15 mouse cellular contexts compared by ENCODE assay signal in the genomic region with DNA sequence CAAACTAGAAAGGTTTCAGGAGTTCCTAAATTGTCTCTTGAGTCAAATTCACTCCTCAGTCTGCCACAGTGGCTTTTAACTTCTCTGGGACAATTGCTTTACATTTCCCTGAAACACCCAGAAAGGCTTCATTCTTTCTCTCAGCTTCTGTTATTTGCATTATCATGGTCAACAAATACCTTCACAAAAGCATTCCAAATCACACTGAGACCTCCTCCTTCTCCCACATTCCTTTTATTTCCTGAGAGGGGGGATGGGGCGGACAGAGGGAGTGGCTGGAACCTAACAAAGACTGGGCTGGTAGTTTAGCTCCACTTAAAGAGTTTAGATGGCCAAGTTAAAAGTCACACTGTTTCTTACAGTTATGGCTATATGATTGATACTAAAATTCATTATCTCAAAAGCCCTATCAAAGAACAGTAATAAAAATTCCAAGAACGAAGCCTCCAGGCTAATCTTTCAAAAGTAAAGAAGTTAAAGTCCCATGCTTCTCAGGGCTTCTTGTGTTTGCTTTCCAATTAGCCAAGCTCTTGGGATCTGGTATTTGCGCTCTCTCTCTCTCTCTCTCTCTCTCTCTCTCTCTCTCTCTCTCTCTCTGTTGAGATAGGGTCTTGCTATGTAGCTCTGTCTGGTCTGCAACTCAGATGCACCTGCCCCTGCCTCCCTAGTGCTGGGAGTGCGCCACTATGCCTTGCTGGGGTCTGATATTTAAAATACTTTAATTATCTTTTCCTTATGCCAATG. TPM values are rescaled to one million over a fixed set of nuclear protein-coding genes. Genes with fewer than 3 reads are reported as not detected.
DNase-seq lines count a peak whose midpoint lies in the region; ATAC-seq and TF ChIP-seq lines count a peak whose summit lies in the region.
"Had no signal": no experiment of that assay in that cellular context is flagged by ENCODE, and none has a peak within 500 bp of the region (broad histone marks: within the 10 kb centered on the region; RNA-seq: fewer than 3 reads in every experiment).

No protein-coding gene starts in this region.

- no peaks in the 10 kb centered on the region for H3K27me3 ChIP-seq in hindbrain, embryonic 12.5 days
- no peaks in the 10 kb centered on the region for H3K27me3 ChIP-seq in hindbrain, embryonic 16.5 days (replicated peaks; ENCODE audit: control insufficient read depth, insufficient read depth, low read length)
- H3K27me3 ChIP-seq in neural tube, embryonic 11.5 days (ENCODE audit: control insufficient read depth, insufficient read depth, low read length) = no peaks in the 10 kb centered on the region
- H3K27me3 ChIP-seq in stomach, postnatal 0 days (ENCODE audit: control insufficient read depth, insufficient read depth, low read length) = no peaks in the 10 kb centered on the region
- H3K27me3 ChIP-seq: heart, embryonic 12.5 days; hindbrain, embryonic 15.5 days; limb, embryonic 12.5 days; stomach, embryonic 15.5 days had no signal

- intact Hi-C loops in gastrocnemius, postnatal 36 days (cut with DNase I) = no loop called here

- H3K4me1 ChIP-seq in hindbrain, embryonic 12.5 days = peaks cover 11% of the 10 kb centered on the region; the same call in 1 of the 2 replicates
- no peaks in the 10 kb centered on the region for H3K4me1 ChIP-seq in hindbrain, embryonic 16.5 days (ENCODE audit: control insufficient read depth, insufficient read depth, low read depth, low read length)
- H3K4me1 ChIP-seq in neural tube, embryonic 11.5 days (ENCODE audit: control insufficient read depth, insufficient read depth, low read length) = peaks cover 6% of the 10 kb centered on the region; the same call in 1 of the 2 replicates
- no peaks in the 10 kb centered on the region for H3K4me1 ChIP-seq in stomach, postnatal 0 days (replicated peaks; ENCODE audit: control insufficient read depth, insufficient read depth)
- H3K4me1 ChIP-seq: hindbrain, embryonic 15.5 days had no signal

- DNase-seq in neural tube, embryonic 11.5 days (ENCODE audit: low spot score) = peak; percentile 60
- no peak for DNase-seq in neural tube, embryonic 10.5 days (ENCODE audit: extremely low spot score, low spot score)
- peak; percentile 73 for DNase-seq in embryo, embryonic 11 days
- peak; percentile 19 for DNase-seq in stomach, postnatal 0 days (ENCODE audit: low spot score)
- DNase-seq in gastrocnemius, postnatal 36 days = no peak
- no peak for DNase-seq in thymus, postnatal 36 days
- DNase-seq: gastrocnemius, postnatal 10 days; right cerebral cortex, postnatal 4 days had no signal

- no peak for TF ChIP-seq CTCF in stomach, postnatal 0 days (IDR thresholded peaks at IDR 0.05; ENCODE audit: low read depth)

- no peak overlapping the region for H3K27ac ChIP-seq in hindbrain, embryonic 12.5 days
- no peak overlapping the region for H3K27ac ChIP-seq in hindbrain, embryonic 16.5 days (ENCODE audit: low read depth, low read length)
- H3K27ac ChIP-seq in neural tube, embryonic 11.5 days (ENCODE audit: low read depth, low read length) = no peak overlapping the region
- no peak overlapping the region for H3K27ac ChIP-seq in stomach, postnatal 0 days (replicated peaks)
- H3K27ac ChIP-seq: hindbrain, embryonic 15.5 days; kidney, postnatal 0 days; limb, embryonic 12.5 days; stomach, embryonic 15.5 days had no signal

- TF ChIP-seq EP300 in stomach, postnatal 0 days (optimal IDR thresholded peaks at IDR 0.05) = no peak

- H3K36me3 ChIP-seq in hindbrain, embryonic 12.5 days = peaks cover 24% of the 10 kb centered on the region
- H3K36me3 ChIP-seq in hindbrain, embryonic 16.5 days (ENCODE audit: control insufficient read depth, insufficient read depth, low read length) = peaks cover 7% of the 10 kb centered on the region
- H3K36me3 ChIP-seq in neural tube, embryonic 11.5 days (ENCODE audit: control insufficient read depth, insufficient read depth, low read length) = no peaks in the 10 kb centered on the region
- H3K36me3 ChIP-seq in stomach, postnatal 0 days (ENCODE audit: control insufficient read depth, insufficient read depth, low read length) = no peaks in the 10 kb centered on the region
- H3K36me3 ChIP-seq: stomach, embryonic 15.5 days had no signal

- H3K9me3 ChIP-seq in hindbrain, embryonic 12.5 days (replicated peaks) = no peaks in the 10 kb centered on the region
- H3K9me3 ChIP-seq in hindbrain, embryonic 16.5 days (ENCODE audit: control insufficient read depth, low read length) = no peaks in the 10 kb centered on the region
- no peaks in the 10 kb centered on the region for H3K9me3 ChIP-seq in neural tube, embryonic 11.5 days (ENCODE audit: control insufficient read depth, low read length)
- no peaks in the 10 kb centered on the region for H3K9me3 ChIP-seq in stomach, postnatal 0 days (ENCODE audit: control insufficient read depth, low read length)
- H3K9me3 ChIP-seq: heart, embryonic 12.5 days; hindbrain, embryonic 15.5 days; limb, embryonic 12.5 days; stomach, embryonic 15.5 days had no signal

- 0 out of 2 replicates have a peak, but pooled peaks have one; percentile 47 for ATAC-seq in hindbrain, embryonic 12.5 days (ENCODE audit: low FRiP score)
- no peak for ATAC-seq in hindbrain, embryonic 16.5 days
- peak; percentile 68 for ATAC-seq in neural tube, embryonic 11.5 days (ENCODE audit: insufficient read depth, low FRiP score, low TSS enrichment)
- peak; percentile 35; the same call in 1 of the 2 replicates for ATAC-seq in stomach, postnatal 0 days (ENCODE audit: low FRiP score, low TSS enrichment)

- H3K9ac ChIP-seq in hindbrain, embryonic 12.5 days = no peak overlapping the region
- no peak overlapping the region for H3K9ac ChIP-seq in hindbrain, embryonic 16.5 days (ENCODE audit: low read depth, low read length)
- H3K9ac ChIP-seq in neural tube, embryonic 11.5 days (ENCODE audit: low read length) = no peak overlapping the region
- no peak overlapping the region for H3K9ac ChIP-seq in stomach, postnatal 0 days (ENCODE audit: low read length)
- H3K9ac ChIP-seq: heart, embryonic 12.5 days; hindbrain, embryonic 15.5 days; limb, embryonic 12.5 days; stomach, embryonic 15.5 days had no signal

- H3K4me3 ChIP-seq in hindbrain, embryonic 12.5 days = no peak overlapping the region
- H3K4me3 ChIP-seq in hindbrain, embryonic 16.5 days (ENCODE audit: low read length) = no peak overlapping the region
- no peak overlapping the region for H3K4me3 ChIP-seq in neural tube, embryonic 11.5 days (ENCODE audit: low read depth, low read length)
- H3K4me3 ChIP-seq in stomach, postnatal 0 days (ENCODE audit: low read depth, low read length) = no peak overlapping the region
- H3K4me3 ChIP-seq: heart, embryonic 12.5 days; hindbrain, embryonic 15.5 days; limb, embryonic 12.5 days; stomach, embryonic 15.5 days had no signal

- H3K4me2 ChIP-seq in hindbrain, embryonic 12.5 days (replicated peaks) = no peak overlapping the region
- no peak overlapping the region for H3K4me2 ChIP-seq in hindbrain, embryonic 16.5 days (ENCODE audit: low read length)
- no peak overlapping the region for H3K4me2 ChIP-seq in neural tube, embryonic 11.5 days (ENCODE audit: low read depth)
- no peak overlapping the region for H3K4me2 ChIP-seq in stomach, postnatal 0 days (replicated peaks; ENCODE audit: low read depth)
- H3K4me2 ChIP-seq: heart, embryonic 12.5 days; hindbrain, embryonic 15.5 days; limb, embryonic 12.5 days; stomach, embryonic 15.5 days had no signal

- 22% methylated on average over 4 of the region's 4 CpGs for WGBS in hindbrain, embryonic 12.5 days
- WGBS in hindbrain, embryonic 16.5 days = 24% methylated on average over 4 of the region's 4 CpGs
- 21% methylated on average over 4 of the region's 4 CpGs for WGBS in neural tube, embryonic 11.5 days
- WGBS in stomach, postnatal 0 days = 61% methylated on average over 4 of the region's 4 CpGs

RNA-seq across cellular contexts. Expression of a gene that starts 46.3 kb away (rescaled TPM):
- 164 and 166 TPM in 2 replicates for polyA plus RNA-seq in hindbrain, embryonic 12.5 days (2016; fragmentation: Nextera tagmentation; extraction: Ambion mirVana)
- polyA plus RNA-seq in hindbrain, embryonic 16.5 days (2015; fragmentation: Nextera tagmentation; extraction: Ambion mirVana) = 31.2 and 38.7 TPM in 2 replicates
- 258 and 270 TPM in 2 replicates for polyA plus RNA-seq in neural tube, embryonic 11.5 days (2014; fragmentation: Nextera tagmentation; extraction: Ambion mirVana)
- 27.6 and 27.9 TPM in 2 replicates for polyA plus RNA-seq in stomach, postnatal 0 days (2015; fragmentation: Nextera tagmentation; extraction: Ambion mirVana)
- total RNA-seq in gastrocnemius, postnatal 36 days (2021) = 1 to 10 TPM in 1 of 2 experiments, under 1 TPM in 1; 0.54 to 1.3 TPM

Comparison
In these comparisons a context has a peak if more than half of its experiments do, and no peak if none do; other contexts are left out.
1. DNase-seq: peak in neural tube, embryonic 11.5 days (single experiment), embryo, embryonic 11 days (single experiment) and stomach, postnatal 0 days (single experiment); none in neural tube, embryonic 10.5 days (single experiment), gastrocnemius, postnatal 36 days (0 of 2) and thymus, postnatal 36 days (0 of 2).